Mouse (Mus musculus) adrenal gland, postnatal 14 days (tissue): ENCODE measurements around the gene Lzts2. TPM values are rescaled to one million over a fixed set of nuclear protein-coding genes. Genes with fewer than 3 reads are reported as not detected.
"Not testable (repeated sequence)": the region's sequence is repeated elsewhere in the genome, so short reads cannot be mapped to it uniquely, and the experiment has no call there.

Source experiments
- DNase-seq: peaks from one replicate; pipeline ENCODE4 v3.0.0; 2021; ENCODE audit warnings: mixed read lengths
- total RNA-seq: library from RNA; stranded (reverse); gene quantifications from 2 replicates; pipeline ENCODE4 v1.2.3, GENCODE M21; 2021

Lzts2 gene
- total RNA-seq, 1 experiment from 2014 or later = 70.4 TPM

DNA sequence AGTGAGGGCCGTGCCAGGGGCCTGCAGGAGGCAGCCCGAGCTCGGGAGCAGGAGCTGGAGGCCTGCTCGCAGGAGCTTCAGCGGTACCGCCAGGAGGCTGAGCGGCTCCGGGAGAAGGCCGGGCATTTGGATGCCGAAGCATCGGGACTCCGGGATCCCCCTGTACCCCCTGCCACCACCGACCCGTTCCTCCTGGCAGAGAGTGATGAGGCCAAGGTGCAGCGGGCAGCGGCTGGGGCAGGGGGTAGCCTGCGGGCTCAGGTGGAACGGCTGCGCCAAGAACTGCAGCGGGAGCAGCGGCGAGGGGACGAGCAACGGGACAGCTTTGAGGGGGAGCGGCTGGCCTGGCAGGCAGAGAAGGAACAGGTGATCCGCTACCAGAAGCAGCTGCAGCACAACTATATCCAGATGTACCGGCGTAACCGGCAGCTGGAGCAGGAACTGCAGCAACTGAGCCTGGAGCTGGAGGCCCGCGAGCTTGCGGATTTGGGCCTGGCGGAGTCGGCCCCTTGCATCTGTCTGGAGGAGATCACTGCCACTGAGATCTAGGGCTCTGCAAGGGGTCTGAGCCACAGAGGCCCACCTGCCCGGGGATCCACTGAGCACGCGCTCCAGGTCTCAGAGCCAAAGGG lies 11.8 kb downstream of the Lzts2 start:
- DNase-seq = no peak

DNA sequence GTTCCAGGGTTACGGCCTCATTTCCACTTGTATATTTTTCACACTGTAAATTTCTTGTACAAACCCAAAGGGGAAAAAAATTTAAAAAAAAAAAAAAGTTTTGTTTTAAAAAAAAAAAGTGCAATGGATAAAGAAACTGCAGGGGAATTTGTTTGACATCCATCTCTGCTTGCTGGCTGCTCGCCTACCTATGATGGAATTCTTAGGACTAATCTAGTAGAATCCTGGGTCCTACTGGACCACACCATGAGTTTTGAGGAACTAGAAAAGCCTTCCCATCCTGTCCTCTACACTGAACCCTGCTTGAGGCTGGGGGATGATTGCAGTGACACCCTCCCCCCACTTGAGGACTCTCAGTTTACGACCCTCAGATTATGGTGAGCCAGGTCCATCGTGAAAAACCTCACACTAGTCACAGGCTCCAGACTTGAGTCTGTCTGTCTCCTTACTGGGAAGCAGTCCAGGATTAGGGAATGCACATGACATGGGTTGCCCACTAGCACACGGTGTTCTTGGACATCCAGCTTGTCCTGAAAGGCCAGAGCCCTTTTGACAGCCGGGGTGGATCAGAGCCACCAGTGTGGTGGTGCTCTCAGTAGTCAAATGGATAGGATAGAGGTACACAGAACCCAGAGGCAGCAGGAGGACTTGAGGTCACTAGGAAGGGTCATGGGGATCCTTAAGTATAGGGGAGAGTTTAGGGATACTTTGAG lies 12.9 kb downstream of the Lzts2 start:
- DNase-seq = peak; percentile 37

DNA sequence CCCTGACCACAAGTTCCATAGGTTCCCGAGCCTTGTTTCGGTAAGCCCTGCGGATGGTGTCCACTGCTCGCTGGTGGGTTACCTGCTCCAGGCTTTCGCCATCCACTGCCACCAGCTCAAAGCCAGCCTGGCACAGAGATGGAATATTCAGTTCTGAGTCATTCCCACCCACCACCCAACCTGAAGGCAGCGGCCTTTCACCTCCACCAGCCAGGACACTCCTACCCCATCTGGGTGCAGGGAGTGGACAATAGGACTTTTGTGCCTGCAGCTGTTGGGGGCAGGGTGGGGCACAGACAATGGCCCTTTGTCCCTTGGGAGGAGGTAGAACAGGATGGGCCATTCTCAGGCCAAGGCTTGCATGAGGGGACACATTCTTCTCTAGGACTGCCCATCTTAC lies 13.6 kb downstream of the Lzts2 start:
- no peak for DNase-seq

DNA sequence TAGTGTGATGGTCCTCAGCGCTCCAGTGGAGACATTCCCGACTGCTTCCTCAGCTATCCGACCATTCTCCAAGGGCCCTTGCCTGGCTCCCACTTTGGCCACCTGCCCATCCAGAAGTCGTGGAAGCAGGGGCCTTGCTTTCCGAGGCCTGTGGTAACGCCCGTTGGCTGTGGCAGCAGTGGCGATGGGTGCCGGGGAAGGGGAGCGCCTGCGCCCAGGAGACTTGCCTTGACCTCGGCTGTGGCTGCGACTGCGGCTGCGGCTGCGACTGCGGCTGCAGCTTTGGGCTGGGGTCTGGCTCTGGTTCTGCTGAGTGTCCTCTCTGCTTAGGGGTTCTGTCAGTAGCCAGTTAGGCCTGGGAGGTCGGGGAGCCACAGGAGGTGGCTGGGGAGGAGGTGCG lies 14.5 kb downstream of the Lzts2 start:
- DNase-seq = peak; percentile 25

DNA sequence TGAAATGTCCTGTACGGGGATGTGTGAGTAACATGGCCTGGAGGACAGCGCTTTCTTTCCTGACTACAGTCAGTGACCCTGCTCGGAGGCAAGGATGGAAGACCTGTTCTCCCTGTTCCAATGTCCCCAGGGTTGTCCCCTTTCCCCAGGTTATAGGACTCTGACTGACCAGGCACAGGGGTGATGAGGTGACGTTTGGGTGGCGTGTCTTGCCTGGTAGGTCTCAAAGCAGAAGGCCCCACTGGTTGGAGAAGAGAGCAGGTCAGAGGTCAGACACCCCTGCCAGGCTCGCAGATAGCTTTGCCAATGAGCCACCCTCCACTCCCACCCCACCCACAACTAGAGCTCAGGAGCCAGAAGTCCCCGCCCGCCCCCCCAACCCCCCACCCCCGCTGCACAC lies 15.4 kb downstream of the Lzts2 start:
- DNase-seq = peak; percentile 27

DNA sequence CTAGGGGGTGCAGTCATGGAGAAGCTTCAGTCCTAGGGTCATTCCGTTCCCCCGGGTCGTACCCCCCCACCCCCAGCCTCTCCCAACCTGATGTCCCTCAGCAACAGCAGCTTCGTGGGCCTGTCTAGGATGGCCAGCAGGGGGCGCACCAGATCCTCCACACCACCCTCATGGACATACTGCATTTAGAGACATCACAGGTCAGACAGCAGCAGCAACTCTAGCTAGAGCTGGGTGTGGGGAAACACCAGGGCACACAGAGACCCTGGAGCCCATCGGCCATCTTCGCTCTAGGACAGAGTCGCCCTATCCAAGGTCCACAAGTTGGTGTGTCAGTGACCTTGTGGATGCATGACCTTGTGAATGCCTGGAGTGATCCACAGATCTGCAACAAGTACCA lies 15.9 kb downstream of the Lzts2 start:
- DNase-seq = peak; percentile 83

DNA sequence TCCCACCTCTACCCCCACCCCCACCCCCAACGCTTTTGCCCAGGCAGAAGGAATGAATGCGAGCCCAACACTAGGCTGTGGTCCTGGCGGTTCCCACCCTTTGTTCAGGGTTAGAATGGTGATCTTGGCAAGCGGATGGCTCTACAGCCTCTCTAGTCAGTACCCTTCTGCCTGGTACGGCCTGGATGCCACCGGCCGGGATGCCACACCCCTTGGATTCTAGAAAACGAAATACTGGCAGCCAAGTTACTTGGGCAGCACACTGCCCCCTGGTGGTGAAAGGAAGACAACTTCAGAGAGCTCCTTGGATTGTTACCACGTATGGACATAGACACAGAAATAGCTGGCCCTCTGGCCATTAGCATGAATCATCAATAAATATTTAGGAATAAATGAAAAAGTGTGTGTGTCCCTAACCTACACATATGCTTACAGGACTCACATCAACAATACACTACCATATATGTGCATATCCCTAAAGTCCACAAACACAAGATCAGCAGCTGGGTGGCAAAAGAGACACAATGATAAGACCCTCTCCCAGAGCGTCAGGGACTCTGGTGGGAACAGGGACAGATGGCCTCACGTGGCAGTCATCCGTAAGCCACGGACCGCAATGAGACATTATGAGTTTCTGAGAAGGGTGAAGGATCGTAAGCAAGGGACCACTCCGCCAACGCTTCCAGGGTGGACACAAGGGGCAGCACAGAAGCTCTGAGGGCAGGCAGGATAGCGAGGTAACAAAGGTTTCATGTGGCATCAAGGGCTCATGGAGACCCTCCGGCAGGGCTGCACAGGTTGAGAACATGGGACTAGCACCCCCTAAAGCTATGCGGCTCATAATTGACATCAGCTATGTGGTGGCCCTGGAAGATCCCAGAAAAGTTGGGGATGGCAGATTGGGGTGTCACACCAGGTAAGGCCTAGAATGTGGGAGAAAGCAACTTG lies 16.8 kb downstream of the Lzts2 start:
- DNase-seq = peak; percentile 91

DNA sequence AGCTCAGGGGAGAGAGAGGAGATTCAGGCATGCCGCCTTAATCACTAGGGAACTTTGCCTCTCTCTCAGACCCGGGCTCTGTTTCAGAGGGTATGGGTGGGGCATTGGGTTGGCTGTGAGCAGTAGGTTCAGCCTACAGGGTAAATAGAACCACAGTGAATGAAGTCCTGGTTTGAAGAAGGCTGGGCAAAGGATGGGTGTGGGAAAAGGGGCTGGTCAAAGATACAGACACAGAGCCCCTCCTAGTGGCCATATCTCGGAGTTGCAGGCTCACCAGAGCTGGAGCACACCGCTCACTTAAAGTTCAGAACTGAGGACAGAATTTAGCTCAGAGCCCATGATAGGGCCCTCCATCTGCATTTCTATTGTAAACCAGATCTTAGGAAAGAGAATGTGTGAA lies 17.6 kb downstream of the Lzts2 start:
- peak; percentile 85 for DNase-seq

DNA sequence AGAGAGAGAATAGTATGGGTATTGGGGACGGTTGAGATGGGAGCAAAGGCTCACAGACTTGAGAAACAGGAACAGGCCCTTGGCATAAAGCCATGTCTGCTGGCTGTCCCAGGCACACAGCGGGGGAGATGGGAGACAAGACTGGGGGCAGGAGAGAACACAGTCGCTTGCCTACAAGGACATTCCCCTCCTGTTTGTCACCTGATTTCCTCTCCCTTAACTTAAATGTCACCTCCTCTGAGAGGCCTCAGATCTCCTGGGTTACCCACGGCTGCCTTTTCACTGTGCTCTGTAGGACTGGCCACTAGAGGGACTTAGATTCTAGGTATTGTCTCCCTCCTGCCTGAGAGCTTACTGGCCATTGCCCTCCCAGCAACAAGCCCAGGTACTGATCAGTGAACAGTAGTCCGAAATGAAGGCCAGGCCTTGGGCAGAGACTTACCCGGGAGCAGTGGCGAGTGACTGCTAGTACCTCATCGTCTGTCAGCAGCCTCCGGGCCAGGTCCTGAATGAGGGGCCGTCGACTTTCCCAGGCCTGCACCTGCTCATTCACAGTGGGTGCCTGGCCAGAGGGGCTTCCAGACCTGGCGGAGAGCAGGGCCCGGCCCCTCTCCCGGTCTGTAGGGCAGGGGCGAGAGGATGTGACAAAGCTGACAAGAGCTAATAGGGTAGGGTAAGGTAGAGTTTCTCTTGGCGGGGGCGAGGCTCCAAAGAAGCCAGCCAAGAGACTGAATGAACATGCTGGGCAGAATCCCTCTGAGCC lies 18.5 kb downstream of the Lzts2 start:
- peak; percentile 25 for DNase-seq

DNA sequence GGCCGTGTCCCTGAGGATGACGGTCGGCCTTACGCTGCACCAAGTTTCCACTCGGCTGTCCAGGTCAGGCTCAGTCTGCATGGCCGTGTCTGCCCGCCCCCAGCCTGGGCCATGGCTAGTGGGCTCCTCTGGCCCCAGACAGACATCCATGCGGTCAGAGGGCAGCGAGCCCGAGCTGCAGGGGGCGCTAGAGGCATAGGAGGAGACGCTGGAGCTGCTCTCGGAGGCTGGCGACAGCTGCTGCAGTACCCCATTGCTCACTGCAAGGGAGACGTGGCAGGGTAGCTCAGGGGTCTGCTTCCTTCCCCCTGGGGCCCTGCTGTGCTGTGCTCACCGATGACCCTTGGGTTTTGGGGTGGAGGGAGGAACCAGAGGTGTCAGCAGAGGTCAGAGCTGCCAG lies 22.7 kb downstream of the Lzts2 start:
- DNase-seq = peak; percentile 89

DNA sequence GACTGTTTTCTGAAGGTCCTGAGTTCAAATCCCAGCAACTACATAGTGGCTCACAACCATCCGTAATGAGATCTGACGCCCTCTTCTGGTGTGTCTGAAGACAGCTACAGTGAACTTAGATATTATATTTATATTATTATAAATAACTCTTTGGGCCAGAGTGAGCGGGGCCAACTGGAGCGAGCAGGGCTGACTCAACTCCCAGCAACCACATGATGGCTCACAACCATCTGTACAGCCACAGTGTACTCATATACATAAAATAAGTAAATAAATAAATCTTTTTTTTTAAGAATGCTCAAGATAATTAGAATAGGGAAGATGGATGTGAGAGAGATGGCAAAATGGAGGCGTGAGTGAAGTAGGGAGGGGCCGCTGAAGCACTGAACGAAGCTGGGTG lies 24.0 kb downstream of the Lzts2 start:
- DNase-seq = not testable (repeated sequence)

DNA sequence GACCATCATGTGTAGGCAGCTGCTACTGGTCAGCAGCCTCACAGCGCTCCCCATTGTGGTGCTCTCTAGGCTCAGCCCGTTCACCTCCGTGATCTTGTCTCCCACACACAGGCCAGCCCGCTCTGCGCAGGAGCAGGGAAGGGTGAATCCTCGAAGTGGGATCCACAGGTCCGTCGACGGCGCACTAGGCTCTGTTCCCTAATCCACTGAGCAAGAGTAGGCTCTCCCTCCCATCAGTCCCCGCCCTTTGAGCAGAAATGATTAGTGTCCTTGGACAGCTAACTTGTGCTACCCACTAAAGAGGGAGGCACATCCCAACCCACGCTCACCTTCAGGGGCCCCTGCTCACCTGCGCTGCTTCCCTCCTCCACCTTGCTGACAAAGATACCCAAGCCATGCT lies 26.0 kb downstream of the Lzts2 start:
- DNase-seq = no peak

DNA sequence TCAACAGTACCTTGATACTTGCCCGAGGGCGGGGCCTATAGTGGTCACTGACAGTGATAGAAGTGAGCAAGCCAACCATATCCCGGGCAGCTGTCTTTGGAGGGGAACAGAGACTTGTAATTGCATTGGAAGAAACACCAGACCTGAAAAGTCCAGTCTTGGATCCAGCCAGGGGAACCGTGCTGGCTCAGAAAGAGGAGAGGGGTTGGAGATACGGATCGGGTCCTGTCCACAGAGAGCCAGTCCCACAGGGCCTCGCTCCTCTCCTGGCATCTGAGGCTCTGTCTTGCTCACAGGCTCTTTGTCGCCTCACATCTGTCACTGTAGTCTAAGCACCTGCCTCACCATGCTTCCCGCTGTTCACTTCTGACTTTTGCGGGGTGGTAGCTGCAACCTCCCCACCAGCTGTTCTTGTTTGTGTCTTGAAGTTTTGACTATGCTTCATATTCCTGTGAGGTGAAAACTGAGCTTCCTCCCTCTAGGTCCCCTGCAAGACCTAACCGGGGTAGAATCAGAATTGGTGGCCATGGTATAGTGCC lies 30.2 kb downstream of the Lzts2 start:
- DNase-seq = no peak

DNA sequence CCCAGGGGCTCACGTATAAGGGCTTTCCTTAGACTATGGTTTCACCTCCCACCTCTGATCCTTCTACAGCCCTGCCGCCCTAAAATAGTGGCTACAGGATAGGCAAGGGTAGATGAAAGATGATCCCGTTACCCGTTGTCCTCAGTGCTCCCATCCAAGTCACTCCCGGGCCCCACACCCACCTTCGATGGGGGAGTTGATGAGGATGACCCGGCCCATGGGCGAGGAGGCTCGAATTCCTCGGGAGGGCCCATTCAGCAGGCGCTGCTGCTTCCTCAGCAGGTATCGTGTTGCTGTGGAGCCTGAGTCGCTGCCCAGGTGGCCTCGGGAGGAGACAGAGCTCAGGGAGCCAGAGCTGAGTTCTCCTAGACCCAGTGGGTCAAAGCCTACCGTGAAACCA lies 31.0 kb downstream of the Lzts2 start:
- no peak for DNase-seq

DNA sequence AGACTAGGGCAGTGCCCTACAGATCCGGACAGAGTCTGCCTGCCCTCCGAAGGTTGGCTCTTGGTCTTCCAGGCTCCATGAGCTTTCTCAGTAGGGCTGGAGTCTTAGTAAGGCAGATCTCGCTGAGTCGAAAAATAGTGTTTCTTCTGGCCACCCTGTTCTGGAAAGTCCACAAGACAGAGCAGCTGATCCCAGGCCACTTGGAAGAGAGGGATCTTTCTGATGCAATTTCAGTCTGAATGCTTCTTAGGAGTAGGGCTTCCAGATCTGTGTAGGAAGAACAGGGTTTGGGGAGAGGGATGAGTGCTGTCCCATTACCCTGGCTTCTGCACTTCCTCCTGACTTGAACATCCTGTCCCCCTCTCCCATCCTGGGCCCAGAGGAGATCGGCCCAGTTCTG lies 31.4 kb downstream of the Lzts2 start, which contains the start of gene Pdzd7:
Gene Pdzd7 (minus strand): TSS at position 67 of the 400 bp plus-strand sequence.
- no peak for DNase-seq

DNA sequence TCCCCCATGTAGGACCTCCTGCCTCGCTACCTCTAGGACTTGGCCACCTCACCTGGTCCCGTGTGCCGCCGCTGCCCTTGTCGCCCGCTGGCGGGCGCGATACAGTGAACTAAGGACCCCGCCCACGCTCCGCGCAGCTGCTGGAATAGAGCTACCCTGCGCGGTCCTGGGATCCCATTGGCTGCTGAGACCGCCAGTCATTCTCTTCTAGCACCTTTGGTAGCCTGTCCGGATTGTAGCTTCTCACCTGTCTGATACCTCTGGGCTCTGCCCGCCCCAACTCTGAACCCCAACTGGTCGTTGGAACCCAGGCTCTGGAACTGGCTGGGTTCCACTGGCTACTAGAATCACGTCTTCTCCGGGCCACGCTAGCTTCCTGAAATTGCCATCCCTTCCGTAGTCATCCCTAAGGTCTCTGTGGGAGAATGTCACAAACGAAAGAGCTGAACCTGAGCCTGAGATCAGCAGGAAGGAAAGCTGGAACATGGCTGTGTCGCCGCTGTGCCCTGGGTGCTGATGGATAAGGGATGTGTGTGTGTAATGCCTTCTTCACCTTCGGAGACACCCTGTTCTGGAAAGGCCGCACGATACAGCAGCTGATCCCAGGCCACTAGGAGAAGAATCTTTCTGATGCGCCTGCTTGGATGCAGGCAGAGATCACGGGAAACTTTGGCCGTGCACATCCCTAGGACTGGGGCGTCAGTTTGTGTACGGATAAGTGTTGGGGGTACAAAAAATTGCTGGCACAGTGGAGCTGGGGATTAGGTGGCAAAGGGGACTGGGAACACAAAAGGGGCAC lies 32.5 kb downstream of the Lzts2 start:
- DNase-seq = peak; percentile 89

DNA sequence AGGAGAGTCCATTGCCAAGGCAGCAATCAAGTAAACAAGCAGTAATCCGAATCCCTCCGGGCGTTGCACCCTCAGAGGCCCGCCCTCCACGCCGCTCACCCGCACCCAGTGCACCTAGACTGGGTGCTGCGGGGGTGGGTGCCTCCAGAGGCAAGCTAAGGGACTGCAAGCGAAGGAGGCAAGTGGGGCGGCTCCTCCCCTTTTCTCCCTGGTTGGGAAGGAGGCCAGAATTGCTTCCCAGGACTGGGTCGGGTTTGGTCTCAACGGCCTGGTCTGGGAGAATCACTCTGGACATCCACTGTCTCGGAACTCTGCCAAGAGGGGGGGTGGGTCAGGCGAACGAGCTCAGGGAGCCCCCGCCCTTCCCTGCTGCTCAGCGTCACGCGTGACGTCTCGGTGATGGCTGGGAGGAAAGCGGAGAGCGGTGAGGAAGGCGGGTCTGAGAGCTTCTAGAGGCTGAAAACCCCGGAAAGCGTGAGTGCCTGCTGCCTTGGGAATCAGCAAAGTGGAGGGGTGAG lies 33.3 kb downstream of the Lzts2 start, which contains the start of gene Sfxn3:
Gene Sfxn3 (plus strand): TSS at position 87 of the 518 bp plus-strand sequence.
- DNase-seq = peak; percentile 98

DNA sequence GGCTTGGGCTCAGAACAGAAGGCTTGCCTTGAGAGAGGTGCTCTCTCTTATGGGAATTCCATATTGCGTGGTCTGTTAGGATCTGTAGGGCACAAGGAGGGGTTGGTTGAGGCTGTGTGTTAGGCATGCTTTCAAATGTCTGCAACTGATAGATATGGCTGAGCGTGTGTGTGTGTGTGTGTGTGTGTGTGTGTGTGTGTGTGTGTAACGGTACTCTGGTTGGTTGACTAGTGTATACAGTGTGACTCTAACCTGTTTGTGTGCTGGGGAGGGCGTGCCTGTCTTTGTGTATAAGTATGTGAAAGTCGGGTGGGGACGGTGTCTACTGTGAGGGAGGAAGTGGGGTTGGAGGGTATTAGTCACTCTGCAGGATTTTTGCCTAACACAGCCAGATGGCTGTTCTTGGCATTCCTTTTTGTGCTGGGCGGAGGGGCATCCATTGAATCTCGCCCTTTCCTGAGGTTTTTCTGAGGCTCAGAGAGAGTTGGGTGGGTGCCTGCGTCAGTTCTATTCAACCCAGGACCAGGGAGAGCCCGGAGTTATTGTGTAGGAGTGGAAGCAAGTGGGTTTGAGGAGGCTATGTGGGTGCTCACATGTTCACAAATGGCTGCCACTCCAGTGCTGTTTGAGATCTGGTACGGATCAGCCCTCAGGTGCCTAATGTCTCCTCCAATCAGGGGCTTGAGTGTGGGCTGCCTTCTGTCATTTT lies 33.9 kb downstream of the Lzts2 start:
- DNase-seq = peak; percentile 59

DNA sequence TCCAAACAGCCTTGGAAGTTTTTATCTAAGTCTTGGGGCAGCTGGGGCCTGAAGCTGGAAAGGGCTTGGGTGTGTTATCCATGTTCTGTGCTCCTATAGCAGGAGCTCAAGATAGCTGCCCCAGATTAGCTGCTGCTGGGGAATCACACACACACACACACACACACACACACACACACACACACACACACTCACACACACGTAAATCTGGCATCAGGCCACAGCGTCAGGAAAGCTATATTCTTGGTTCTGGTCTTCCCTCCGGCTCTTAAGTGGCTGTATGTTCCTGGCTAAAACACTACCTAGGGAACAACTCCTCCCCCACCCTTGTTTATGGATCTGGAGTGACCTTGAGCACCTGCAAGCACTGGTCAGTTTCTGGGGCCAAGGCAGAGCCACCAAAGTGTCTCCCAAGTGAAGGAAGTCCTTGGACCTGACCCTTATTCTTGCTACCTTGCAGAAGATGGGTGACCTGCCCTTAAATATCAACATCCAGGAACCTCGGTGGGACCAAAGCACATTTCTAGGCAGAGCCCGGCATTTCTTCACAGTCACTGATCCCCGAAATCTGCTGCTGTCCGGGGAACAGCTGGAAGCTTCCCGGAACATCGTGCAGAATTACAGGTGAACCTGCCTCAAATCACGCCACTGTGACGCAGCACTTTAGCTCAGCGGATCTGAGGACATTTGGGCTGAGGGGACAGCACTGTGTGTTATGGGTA lies 34.6 kb downstream of the Lzts2 start:
- DNase-seq = no peak
